In the genomic region with DNA sequence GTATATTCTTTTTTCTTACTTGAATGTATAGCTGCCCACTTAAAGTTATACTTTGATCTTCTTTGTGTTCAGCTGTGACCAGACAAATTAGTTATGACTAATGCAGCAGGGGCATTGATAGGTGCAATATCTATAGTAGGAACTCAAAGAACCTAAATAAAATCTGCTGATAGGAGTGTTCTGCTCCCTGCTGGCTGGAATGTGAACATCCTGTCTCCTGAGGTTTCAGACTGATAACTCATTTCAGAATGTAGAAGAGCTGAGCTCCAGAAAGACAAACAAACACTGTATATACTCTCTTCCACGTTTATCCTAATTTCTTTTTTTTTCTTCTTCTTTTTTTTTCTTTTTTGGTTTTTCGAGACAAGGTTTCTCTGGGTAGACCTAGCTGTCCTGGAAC, we compare ENCODE assay signal across 19 mouse cellular contexts.
DNase-seq lines count a peak whose midpoint lies in the region; ATAC-seq and TF ChIP-seq lines count a peak whose summit lies in the region.
"Had no signal": no experiment of that assay in that cellular context is flagged by ENCODE, and none has a peak within 500 bp of the region (broad histone marks: within the 10 kb centered on the region; RNA-seq: fewer than 3 reads in every experiment).

No protein-coding gene starts in this region.

- 82% methylated on average over 2 of the region's 2 CpGs for WGBS in kidney, embryonic 14.5 days
- 79% methylated on average over 2 of the region's 2 CpGs for WGBS in midbrain, postnatal 0 days
- 83% methylated on average over 2 of the region's 2 CpGs for WGBS in midbrain, embryonic 14.5 days

- H3K27ac ChIP-seq in kidney, embryonic 14.5 days (ENCODE audit: low read depth, low read length), result no peak overlapping the region
- no peak overlapping the region for H3K27ac ChIP-seq in midbrain, postnatal 0 days (ENCODE audit: low read depth, low read length)
- H3K27ac ChIP-seq in midbrain, embryonic 14.5 days (replicated peaks; ENCODE audit: low read depth, low read length), result no peak overlapping the region
- H3K27ac ChIP-seq: embryonic facial prominence, embryonic 13.5 days; forebrain, embryonic 15.5 days; heart, embryonic 10.5 days; hindbrain, embryonic 12.5 days; kidney, embryonic 15.5 days; left cerebral cortex, adult 2 months; midbrain, embryonic 10.5 days; neural tube, embryonic 12.5 days had no signal

- H3K4me1 ChIP-seq in kidney, embryonic 14.5 days (ENCODE audit: control insufficient read depth, insufficient read depth, low read length), result no peaks in the 10 kb centered on the region
- H3K4me1 ChIP-seq in midbrain, postnatal 0 days (ENCODE audit: insufficient read depth, low read length), result no peaks in the 10 kb centered on the region
- no peaks in the 10 kb centered on the region for H3K4me1 ChIP-seq in midbrain, embryonic 14.5 days (ENCODE audit: control insufficient read depth, insufficient read depth, low read length)
- H3K4me1 ChIP-seq: embryonic facial prominence, embryonic 13.5 days; forebrain, embryonic 15.5 days; heart, embryonic 10.5 days; hindbrain, embryonic 12.5 days; kidney, embryonic 15.5 days; midbrain, embryonic 10.5 days; neural tube, embryonic 12.5 days had no signal

- no peak overlapping the region for H3K9ac ChIP-seq in kidney, embryonic 14.5 days (ENCODE audit: low read depth, low read length)
- no peak overlapping the region for H3K9ac ChIP-seq in midbrain, postnatal 0 days (replicated peaks; ENCODE audit: low read length, poor library complexity, severe bottlenecking)
- H3K9ac ChIP-seq in midbrain, embryonic 14.5 days (replicated peaks; ENCODE audit: low read length), result no peak overlapping the region
- H3K9ac ChIP-seq: embryonic facial prominence, embryonic 13.5 days; forebrain, embryonic 15.5 days; hindbrain, embryonic 12.5 days; kidney, embryonic 15.5 days; liver, postnatal 0 days; neural tube, embryonic 12.5 days had no signal

- TF ChIP-seq CTCF in midbrain, postnatal 0 days (IDR thresholded peaks at IDR 0.05), result peak; percentile 22; the same call in 1 of the 2 replicates

- no peak for ATAC-seq in kidney, embryonic 14.5 days (ENCODE audit: low FRiP score, low TSS enrichment)
- no peak for ATAC-seq in midbrain, postnatal 0 days (ENCODE audit: low FRiP score)
- ATAC-seq in midbrain, embryonic 14.5 days (ENCODE audit: low FRiP score, low TSS enrichment), result no peak
- ATAC-seq: forebrain, embryonic 15.5 days; liver, postnatal 0 days had no signal

- no peak overlapping the region for H3K4me3 ChIP-seq in kidney, embryonic 14.5 days (ENCODE audit: low read length)
- H3K4me3 ChIP-seq in midbrain, postnatal 0 days (ENCODE audit: low read depth, low read length), result no peak overlapping the region
- H3K4me3 ChIP-seq in midbrain, embryonic 14.5 days (replicated peaks; ENCODE audit: low read depth, low read length), result no peak overlapping the region
- H3K4me3 ChIP-seq: embryonic facial prominence, embryonic 13.5 days; forebrain, embryonic 15.5 days; heart, embryonic 10.5 days; hindbrain, embryonic 12.5 days; kidney, embryonic 15.5 days; left cerebral cortex, adult 2 months; midbrain, embryonic 10.5 days; neural tube, embryonic 12.5 days had no signal

- no peaks in the 10 kb centered on the region for H3K27me3 ChIP-seq in kidney, embryonic 14.5 days (ENCODE audit: control insufficient read depth, insufficient read depth, low read length)
- H3K27me3 ChIP-seq in midbrain, postnatal 0 days (ENCODE audit: insufficient read depth, low read length), result no peaks in the 10 kb centered on the region
- H3K27me3 ChIP-seq in midbrain, embryonic 14.5 days (ENCODE audit: control insufficient read depth, insufficient read depth, low read length), result no peaks in the 10 kb centered on the region
- H3K27me3 ChIP-seq: embryonic facial prominence, embryonic 13.5 days; forebrain, embryonic 15.5 days; hindbrain, embryonic 12.5 days; kidney, embryonic 15.5 days; neural tube, embryonic 12.5 days had no signal

- H3K9me3 ChIP-seq in kidney, embryonic 14.5 days (ENCODE audit: control insufficient read depth, low read length), result no peaks in the 10 kb centered on the region
- no peaks in the 10 kb centered on the region for H3K9me3 ChIP-seq in midbrain, postnatal 0 days (ENCODE audit: low read length)
- no peaks in the 10 kb centered on the region for H3K9me3 ChIP-seq in midbrain, embryonic 14.5 days (ENCODE audit: control insufficient read depth, low read length)
- H3K9me3 ChIP-seq: embryonic facial prominence, embryonic 13.5 days; forebrain, embryonic 15.5 days; heart, embryonic 10.5 days; hindbrain, embryonic 12.5 days; kidney, embryonic 15.5 days; midbrain, embryonic 10.5 days; neural tube, embryonic 12.5 days had no signal

- H3K36me3 ChIP-seq in kidney, embryonic 14.5 days (ENCODE audit: control insufficient read depth, insufficient read depth, low read length), result no peaks in the 10 kb centered on the region
- H3K36me3 ChIP-seq in midbrain, postnatal 0 days (ENCODE audit: insufficient read depth, low read length), result no peaks in the 10 kb centered on the region
- H3K36me3 ChIP-seq in midbrain, embryonic 14.5 days (ENCODE audit: control insufficient read depth, insufficient read depth, low read length), result no peaks in the 10 kb centered on the region
- H3K36me3 ChIP-seq: embryonic facial prominence, embryonic 13.5 days; forebrain, embryonic 15.5 days; G1E; heart, embryonic 10.5 days; hindbrain, embryonic 12.5 days; kidney, embryonic 15.5 days; midbrain, embryonic 10.5 days; neural tube, embryonic 12.5 days had no signal

- no peak overlapping the region for H3K4me2 ChIP-seq in kidney, embryonic 14.5 days (replicated peaks; ENCODE audit: low read depth, low read length)
- no peak overlapping the region for H3K4me2 ChIP-seq in midbrain, postnatal 0 days (ENCODE audit: low read depth, low read length, poor library complexity, severe bottlenecking)
- no peak overlapping the region for H3K4me2 ChIP-seq in midbrain, embryonic 14.5 days (ENCODE audit: low read length)
- H3K4me2 ChIP-seq: embryonic facial prominence, embryonic 13.5 days; forebrain, embryonic 15.5 days; hindbrain, embryonic 12.5 days; kidney, embryonic 15.5 days; neural tube, embryonic 12.5 days had no signal

- peak; percentile 6 for DNase-seq in kidney, adult 9 months
- DNase-seq in midbrain, postnatal 0 days (ENCODE audit: low spot score), result no peak
- no peak for DNase-seq in midbrain, embryonic 14.5 days
- DNase-seq in ZHBTc4 (ENCODE audit: low read depth, low spot score), result peak; percentile 39
- no peak for DNase-seq in urinary bladder, adult 2 months (ENCODE audit: low spot score)
- no peak for DNase-seq in thymus, postnatal 0 days (ENCODE audit: low spot score)
- DNase-seq: layer of hippocampus, adult 9-11 months; right cerebral cortex, postnatal 25 days had no signal

Comparison
In these comparisons a context has a peak if more than half of its experiments do, and no peak if none do; other contexts are left out.
1. DNase-seq: peak in kidney, adult 9 months (single experiment) and ZHBTc4 (single experiment); none in midbrain, postnatal 0 days (single experiment), midbrain, embryonic 14.5 days (single experiment), urinary bladder, adult 2 months (single experiment) and thymus, postnatal 0 days (single experiment).